Mouse (Mus musculus): ENCODE data around the gene Pcdh7.

Gene Pcdh7

GRCm38 (mm10) chr5:57750320-57750719 is 32.6 kb downstream of the Pcdh7 start:
- no peak for DNase-seq

- no peak for DNase-seq
These were observed 38.0 kb downstream of the Pcdh7 start for GRCm38 (mm10) chr5:57755791-57756190.

GRCm38 (mm10) chr5:57756726-57757424 is 39.1 kb downstream of the Pcdh7 start:
- DNase-seq, result no peak

GRCm38 (mm10) chr5:57757436-57757898 is 39.7 kb downstream of the Pcdh7 start:
- no peak for DNase-seq

GRCm38 (mm10) chr5:57758968-57759367 is 41.2 kb downstream of the Pcdh7 start:
- no peak for DNase-seq

- no peak for DNase-seq
These were observed 42.6 kb downstream of the Pcdh7 start for GRCm38 (mm10) chr5:57760069-57761063.

- DNase-seq, result no peak
These were observed 47.6 kb downstream of the Pcdh7 start for GRCm38 (mm10) chr5:57765356-57765755.

- DNase-seq, result no peak
These were observed 49.6 kb downstream of the Pcdh7 start for GRCm38 (mm10) chr5:57767346-57767745.

- DNase-seq, result no peak
These were observed 50.8 kb downstream of the Pcdh7 start for GRCm38 (mm10) chr5:57768469-57769022.

GRCm38 (mm10) chr5:57769644-57770043 is 51.9 kb downstream of the Pcdh7 start:
- no peak for DNase-seq

- no peak for DNase-seq
These were observed 52.6 kb downstream of the Pcdh7 start for GRCm38 (mm10) chr5:57770364-57770763.

GRCm38 (mm10) chr5:57771122-57771521 is 53.4 kb downstream of the Pcdh7 start:
- DNase-seq, result no peak

- DNase-seq, result no peak
These were observed 54.9 kb downstream of the Pcdh7 start for GRCm38 (mm10) chr5:57772711-57773110.

- DNase-seq, result no peak
These were observed 56.7 kb downstream of the Pcdh7 start for GRCm38 (mm10) chr5:57774496-57774895.

GRCm38 (mm10) chr5:57778093-57778492 is 60.3 kb downstream of the Pcdh7 start:
- no peak for DNase-seq

GRCm38 (mm10) chr5:57779951-57780350 is 62.2 kb downstream of the Pcdh7 start:
- no peak for DNase-seq

GRCm38 (mm10) chr5:57780574-57780973 is 62.8 kb downstream of the Pcdh7 start:
- DNase-seq, result no peak

- DNase-seq, result no peak
These were observed 64.2 kb downstream of the Pcdh7 start for GRCm38 (mm10) chr5:57781950-57782349.

GRCm38 (mm10) chr5:57782546-57782945 is 64.8 kb downstream of the Pcdh7 start:
- no peak for DNase-seq

GRCm38 (mm10) chr5:57788775-57789509 is 71.2 kb downstream of the Pcdh7 start:
- no peak for DNase-seq

GRCm38 (mm10) chr5:57796337-57796736 is 78.6 kb downstream of the Pcdh7 start:
- DNase-seq, result no peak

GRCm38 (mm10) chr5:57797951-57798670 is 80.3 kb downstream of the Pcdh7 start:
- DNase-seq, result no peak
